Mouse (Mus musculus): Measurements from ENCODE around the gene Dzip1l. TPM values are rescaled to one million over a fixed set of nuclear protein-coding genes. Genes with fewer than 3 reads are reported as not detected.

Gene Dzip1l
- total RNA-seq, 2 experiments from 2014 or later, result 3.0 to 4.3 TPM

DNA sequence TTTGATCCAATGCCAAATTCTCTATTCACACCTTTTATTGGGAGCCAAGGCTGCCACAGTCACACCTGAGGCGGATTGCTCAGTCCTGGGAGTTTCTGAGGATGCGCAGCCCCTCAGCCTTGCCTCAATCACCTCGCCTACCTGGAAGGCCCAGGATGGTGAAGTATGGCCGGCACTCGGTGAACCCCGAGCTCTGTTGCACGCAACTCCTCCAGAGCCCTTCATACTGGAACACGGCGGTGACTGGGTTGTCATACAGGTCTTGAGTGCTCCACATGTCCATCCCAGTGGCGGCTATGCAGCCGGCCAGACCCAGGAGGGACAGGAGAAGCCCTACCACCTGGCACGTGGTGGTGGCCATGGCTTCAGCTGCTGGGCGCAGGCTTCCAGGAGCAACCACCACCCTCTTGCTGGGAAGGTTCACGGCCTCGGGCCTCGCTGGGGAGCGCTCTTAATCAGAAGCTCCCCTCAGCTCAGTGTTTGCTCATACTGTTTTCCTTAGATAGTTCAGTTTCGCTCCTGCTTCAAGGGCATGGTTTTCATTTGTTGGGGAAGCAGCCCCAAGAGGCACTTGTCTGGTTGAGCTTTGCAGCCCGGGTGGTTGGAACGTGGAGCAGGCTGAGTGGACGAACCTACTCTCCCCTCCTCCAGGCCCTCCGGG lies 80.4 kb downstream of the Dzip1l start:
- DNase-seq (ENCODE audit: low spot score in 2 of 2), result no peak

GRCm38 (mm10) chr9:99710297-99710696 lies 81.0 kb downstream of the Dzip1l start:
- no peak for DNase-seq (ENCODE audit: low spot score in 2 of 2)

- DNase-seq (ENCODE audit: low spot score in 2 of 2), result no peak
These were observed 87.8 kb downstream of the Dzip1l start, which contains the start of gene Cldn18 for GRCm38 (mm10) chr9:99717134-99717533. Gene Cldn18 (minus strand): TSS chr9:99717267.

Other genes with a start within 250 kb of the Dzip1l start
- gene Mras, start 192.1 kb upstream of the Dzip1l start, total RNA-seq (2021), result 10 to 100 TPM; 59.9 to 92.3 TPM
- not detected for gene Nme9, start 178.0 kb upstream of the Dzip1l start, total RNA-seq (2021)
- gene Armc8, start 60.6 kb upstream of the Dzip1l start, total RNA-seq (2021), result 10 to 100 TPM; 19.9 to 26.9 TPM
- gene Dbr1, start 53.7 kb upstream of the Dzip1l start, total RNA-seq (2021), result 10 to 100 TPM; 10.2 to 14.4 TPM
- not detected for gene A4gnt, start 17.0 kb upstream of the Dzip1l start, total RNA-seq (2021)
- not detected for gene Cldn18, start 87.8 kb downstream of the Dzip1l start, total RNA-seq (2021)
- gene Sox14, start 246.7 kb downstream of the Dzip1l start, total RNA-seq (2021), result not detected

Data from adrenal gland, adult 18-20 months (tissue).